Mouse (Mus musculus): Measurements from ENCODE around the gene Klf7. TPM values are rescaled to one million over a fixed set of nuclear protein-coding genes. Genes with fewer than 3 reads are reported as not detected.
A peak's percentile ranks its signal among the peaks of the same experiment; 100 is the strongest.

Klf7 gene
- total RNA-seq, 2 experiments from 2014 or later = 77.8 to 78.3 TPM

DNA sequence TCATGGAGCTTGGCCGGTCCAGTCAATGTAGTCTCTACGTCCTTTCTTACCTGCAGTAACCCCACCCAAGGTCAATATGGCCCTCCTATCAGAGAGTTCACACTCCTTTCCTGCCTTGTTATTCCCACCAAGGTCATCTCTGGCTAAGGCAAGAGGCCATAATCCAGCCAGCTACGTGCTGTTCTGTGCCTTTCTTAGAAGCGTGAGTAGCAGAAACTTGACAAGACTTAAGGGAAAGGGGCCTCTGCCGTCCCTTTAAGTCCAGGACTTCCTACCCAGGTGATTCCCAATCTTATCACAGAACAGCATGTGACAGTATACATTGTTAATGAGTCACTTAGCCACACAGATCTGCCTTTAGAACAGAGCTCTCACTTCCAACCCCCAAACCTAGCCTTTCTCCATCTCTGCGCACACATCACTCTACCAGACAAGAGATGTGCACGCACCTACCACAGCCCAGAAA is 16.9 kb downstream of the Klf7 start:
- no peak for DNase-seq (ENCODE audit: low spot score in 2 of 2)

DNA sequence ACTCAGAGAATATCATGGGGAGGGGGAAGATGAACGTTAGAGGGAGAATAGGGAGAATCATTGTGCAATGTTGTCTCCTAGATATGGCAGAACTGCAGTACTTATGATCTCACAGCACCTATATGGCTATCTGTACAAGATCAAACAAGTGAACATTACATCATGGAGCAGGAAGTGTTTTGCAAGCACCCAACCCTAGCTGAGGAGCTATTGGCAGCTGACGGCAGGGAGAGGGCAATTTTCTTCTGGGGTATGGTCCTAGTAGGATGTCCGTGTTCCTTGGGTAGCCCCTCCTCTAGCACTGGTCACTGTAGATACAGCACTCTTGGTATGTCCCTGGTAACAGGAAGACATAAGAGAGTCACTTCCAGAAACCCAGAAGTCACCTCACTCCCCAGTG is 17.4 kb downstream of the Klf7 start:
- DNase-seq (ENCODE audit: low spot score in 2 of 2) = no peak

DNA sequence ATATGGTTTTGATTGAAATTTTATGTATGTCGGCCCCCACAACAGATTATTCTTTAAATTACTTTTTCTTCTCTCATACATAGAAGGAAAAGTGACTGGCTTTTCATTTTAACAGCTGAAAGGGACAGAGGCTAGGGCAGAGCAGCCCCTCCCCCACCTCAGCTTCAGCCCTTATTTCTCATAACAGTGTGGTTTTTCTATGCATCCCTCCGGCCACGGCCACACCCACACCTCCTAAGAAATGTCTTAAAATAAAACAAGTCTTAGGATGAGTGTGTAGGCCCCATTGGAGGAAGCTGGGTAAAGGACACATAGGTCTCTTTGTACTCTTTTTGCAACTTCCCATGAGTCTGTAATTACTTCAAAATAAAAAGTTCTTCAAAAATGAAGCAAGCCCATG is 20.8 kb downstream of the Klf7 start:
- DNase-seq (ENCODE audit: low spot score in 2 of 2) = no peak

DNA sequence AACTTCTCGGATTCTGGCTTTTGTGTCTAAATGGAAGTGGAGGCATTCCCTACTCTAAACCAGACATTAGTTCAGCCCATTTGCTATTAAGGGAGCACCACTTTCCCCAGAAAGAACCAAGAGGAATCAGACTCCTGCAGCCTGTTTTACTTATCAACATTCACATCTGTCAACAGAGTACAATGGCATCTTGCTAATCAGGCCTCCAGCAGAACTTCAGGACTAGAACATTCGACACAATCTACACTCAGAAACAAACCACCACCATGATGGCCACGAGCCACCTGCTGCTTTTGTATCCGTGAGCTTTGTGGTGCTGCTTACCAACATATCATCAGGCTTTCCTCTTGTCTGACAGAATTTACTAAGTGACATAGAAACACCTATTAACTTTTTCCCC is 23.3 kb downstream of the Klf7 start:
- no peak for DNase-seq (ENCODE audit: low spot score in 2 of 2)

DNA sequence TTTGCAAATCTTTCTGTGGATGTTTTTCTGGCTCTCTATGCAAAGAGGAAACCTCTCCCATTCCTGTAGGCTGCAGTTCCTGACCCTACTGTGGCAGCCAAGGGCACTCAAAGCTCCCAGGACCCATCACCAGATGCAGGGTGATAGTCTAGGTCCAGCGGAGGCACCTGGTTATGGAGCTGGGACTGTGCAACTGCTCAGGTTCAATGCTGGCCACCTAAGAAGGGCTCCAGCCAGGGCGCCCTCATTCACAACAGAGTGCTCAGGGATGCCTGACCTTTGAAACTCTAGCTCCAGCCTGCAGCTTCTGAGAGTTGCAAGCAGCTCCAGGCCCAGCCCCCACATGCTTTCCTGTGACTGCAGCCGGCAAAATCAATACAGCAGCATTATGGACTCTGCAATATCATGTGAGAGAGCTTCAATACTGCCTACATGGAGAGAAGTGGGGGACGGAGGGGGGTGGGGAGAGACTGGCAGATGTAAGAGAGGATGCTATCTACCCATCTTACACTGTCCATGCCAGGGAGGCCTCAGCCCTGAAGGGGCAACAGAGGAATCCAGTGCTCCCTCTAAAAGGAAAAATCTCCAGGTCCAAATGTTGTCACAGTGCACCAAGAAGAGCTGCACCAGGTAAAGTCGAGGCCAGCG is 24.3 kb downstream of the Klf7 start:
- no peak for DNase-seq (ENCODE audit: low spot score in 2 of 2)

DNA sequence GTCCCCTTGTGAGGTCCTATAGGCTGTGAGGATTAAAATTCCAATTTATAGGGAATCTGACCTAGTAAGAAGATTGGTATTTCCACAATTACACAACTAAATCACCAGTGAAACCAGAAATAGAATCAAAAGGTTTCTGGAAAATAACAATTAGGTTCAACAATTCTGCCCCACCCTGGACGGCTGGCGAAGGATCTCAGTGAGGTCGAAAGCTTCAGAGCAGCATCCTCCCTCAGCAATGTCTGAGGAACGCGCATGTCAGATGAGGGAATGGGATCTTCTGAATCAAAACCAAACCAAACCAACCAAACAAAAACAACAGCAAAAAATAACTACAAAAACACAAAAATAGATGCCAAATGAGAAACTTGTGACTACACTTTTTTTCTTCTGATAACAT is 29.1 kb downstream of the Klf7 start:
- DNase-seq (ENCODE audit: low spot score in 2 of 2) = no peak

DNA sequence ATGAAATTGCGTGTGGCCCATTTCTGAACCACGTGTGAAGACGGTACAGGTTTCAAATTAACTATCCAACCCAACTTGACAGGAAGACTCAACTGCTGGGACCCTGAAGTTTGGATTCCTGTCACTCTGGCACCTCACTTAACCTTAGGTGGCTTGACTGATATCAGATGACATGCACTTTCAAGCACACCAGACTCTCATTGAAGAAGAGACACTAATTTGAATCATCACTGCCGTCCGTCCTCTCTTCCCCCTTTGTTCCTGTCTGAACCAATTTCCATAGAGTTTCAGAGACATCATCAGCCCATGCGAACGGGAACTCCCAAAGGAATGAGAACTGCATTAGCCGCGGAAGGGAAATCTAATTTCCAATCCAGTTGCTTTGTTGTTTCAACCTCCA is 30.5 kb downstream of the Klf7 start:
- no peak for DNase-seq (ENCODE audit: low spot score in 2 of 2)

DNA sequence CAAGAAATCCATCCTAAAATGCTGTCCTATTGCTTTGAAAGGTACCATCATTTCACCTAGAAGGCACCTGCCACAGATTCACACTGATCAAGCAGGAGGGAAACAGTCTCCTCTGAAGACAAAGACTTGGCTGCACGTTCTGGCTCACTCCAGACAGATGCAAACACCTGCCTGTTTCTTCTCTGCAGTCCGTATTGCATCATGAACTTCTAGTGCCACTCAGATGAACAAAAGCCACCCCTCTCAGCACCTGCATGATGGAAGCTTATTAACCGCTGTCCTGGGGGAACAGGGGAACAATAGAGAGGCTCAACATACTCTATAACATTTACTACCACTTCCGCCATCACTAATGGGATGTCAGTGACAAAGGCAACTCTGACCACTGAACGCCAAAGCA is 31.5 kb downstream of the Klf7 start:
- no peak for DNase-seq (ENCODE audit: low spot score in 2 of 2)

DNA sequence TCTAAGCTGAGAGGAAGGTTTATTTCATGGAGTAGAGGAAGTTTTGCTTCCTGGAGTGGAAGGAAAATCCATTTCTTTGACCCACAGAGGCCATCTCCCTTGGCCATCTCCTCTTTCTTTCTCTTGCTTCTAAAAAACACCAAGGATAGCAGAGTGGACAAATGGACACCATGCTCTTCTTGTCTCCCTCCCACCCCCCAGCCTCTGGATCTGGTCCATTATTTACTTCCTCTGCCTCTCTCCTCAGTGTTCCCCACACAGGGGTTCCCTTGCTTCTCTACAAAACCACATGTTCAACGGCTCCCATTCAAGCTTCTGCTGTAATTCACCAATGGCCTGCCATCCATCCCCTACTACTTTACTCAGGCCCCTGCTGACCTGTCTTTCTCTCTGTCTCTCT is 32.4 kb downstream of the Klf7 start:
- no peak for DNase-seq (ENCODE audit: low spot score in 2 of 2)

DNA sequence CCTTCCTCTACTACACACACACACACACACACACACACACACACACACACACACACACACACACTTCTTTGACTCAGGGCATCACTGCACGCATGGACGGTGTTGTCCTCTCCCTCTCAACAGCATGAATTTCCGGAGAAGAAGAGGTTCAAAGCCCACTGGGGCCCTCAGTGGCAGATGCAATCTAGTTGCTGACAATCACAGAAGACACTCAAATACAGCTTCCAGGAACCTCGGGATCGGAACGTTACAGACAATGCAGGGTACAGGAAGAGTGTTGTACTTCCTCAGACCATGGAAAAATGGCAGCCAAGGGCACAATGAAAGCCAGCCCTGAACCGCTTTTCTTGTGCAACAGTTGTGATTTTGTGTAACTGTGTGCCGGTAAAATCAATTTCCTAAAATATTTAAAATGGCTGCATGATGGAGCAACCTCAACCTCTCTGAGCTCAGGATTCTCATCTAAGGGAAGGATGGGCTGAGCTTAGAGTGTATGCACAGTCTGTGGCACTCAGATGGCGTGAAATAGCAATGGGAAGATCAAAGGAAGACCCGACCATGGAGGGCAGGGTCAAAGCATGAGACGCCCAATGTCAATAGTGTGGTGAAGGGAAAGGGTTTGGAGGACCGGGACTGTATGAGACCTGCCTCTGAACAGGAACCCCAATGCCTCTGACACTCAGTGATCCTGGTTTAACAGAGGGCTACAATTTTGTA is 33.3 kb downstream of the Klf7 start:
- no peak for DNase-seq (ENCODE audit: low spot score in 2 of 2)

DNA sequence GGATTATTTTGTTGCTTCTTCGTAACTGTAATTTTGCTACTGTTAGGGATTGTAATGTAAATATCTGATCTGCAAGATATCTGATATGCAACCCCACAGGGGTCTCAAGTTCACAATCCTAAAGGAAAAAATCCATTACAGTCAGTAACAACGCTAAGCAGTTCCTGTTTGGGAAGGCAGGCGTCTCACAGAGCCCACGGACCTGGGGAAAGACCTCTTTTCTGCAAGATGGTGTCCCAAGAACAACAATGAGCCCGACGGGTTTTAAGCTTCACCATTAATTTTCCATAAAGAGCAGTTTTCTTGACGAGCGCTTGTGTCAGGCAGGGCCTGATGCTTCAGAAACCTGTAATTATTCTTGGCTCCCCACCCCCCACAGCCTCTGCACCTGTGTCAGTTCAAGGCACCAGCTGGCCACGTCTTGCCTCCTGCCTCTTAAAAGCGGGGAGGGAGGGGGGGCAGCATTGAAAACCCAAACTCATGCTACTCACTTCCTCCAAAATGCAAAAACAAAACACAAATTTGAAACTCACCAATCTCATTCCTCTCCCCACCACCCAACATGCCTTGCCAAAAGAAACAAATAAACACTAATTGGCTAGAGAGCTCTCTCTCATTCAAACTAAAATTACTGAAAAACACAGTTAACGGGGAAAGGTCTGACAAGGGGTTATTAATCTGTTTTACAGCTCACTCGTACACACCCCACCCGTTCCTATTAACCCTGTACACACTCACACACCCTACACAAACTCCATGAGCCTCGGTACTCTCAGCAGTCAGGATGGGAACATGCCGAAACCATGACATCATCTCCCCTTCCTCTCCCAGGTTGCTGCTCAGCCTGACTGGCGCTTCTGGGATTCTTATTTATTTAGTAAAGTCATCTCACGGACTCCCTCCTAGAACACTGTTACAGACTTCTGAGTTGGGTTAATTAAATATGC is 34.2 kb downstream of the Klf7 start:
- DNase-seq (ENCODE audit: low spot score in 2 of 2) = peak in 1 of 2 experiments; percentile 34

DNA sequence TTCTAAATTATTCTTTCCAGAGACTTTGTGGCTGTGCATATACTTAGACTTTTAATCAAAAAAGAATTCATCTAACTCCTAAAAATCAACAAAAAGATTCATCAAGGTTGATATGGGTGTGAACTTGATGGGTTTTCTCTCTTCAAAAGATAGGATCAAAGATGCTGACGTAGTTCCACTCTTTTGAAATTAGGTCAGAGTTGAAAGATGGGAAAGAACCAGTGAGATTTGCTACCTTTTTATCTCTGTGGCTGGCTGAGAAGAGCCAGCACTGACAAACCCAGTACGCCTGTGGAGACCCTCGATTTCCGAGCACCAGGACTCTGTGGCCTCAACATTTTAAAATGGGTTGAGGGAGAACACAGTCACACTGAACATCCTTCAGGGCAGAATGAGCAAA is 36.2 kb downstream of the Klf7 start:
- no peak for DNase-seq (ENCODE audit: low spot score in 2 of 2)

DNA sequence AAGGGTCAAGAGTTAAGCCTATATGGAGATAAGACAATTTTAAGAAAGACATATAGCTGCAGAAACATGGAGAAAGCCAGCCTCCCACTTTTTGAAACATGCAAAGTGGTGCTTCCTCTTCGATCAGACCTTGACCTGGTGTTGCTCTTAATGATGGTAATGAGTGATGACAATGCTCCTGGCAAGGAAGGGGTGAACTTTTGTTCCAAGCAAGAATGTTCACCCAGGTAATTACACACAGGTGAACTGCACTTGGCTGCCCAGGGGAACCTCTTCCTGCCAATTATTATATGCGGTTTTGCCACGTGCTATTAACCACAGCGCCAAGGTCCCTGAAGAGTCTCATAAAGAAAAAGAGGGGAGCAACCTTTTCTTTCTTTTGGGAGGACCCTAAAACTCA is 36.7 kb downstream of the Klf7 start:
- DNase-seq (ENCODE audit: low spot score in 2 of 2) = no peak

DNA sequence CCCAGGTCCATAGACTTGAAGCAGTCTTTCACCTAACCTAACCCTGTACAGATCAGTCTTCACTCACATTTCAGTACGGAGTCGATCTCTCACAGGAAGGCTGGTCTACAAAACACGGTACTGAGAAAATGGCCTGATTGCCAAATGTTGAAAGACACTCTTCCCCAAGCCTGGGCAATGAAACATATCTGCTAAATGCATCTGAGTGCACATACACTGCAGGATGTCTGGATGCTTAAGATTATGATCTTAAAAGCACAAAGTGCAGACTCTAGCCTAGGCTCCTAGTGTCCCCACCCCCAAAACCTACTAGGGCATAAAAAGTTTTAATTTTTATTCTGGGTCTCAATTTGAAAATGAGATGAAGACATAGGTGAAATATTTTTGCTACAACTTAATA is 37.4 kb downstream of the Klf7 start:
- DNase-seq (ENCODE audit: low spot score in 2 of 2) = no peak

DNA sequence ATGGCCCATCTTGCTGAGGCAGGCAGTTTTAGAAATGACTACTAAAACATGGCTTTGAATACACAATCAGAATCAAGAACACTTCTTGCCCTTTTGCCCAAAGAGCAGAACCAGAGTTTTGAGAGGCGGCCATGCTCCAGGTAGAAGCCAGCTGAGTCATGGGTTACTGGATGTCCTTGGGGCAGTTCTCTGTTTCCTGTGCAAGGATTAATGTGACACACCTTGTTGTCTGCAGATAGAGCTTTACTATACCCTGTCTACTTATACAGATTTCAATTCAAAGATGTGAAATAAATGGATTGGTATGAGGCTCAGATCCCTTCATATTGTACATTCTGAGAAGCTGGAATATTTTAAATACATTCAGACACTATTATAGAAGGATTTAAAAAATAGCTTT is 40.3 kb downstream of the Klf7 start:
- DNase-seq (ENCODE audit: low spot score in 2 of 2) = no peak

DNA sequence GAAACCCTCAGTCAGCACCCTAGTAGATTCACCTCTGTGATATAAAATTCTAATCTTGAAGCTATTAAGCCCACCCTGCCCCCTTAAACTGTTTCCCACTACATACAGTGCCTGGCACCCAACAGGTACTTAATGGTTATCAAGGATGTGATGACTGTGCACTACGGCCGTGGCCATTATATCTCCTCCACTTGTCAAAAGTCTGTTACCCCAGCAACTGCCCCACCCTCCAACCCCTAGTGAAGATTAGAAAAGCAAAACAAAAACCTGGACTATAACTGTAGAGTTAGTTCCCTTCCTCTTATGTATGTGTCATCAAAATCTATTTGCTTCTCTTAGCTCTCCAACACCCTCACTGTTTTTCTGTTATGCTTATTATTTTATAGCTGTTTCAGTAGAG is 40.9 kb downstream of the Klf7 start:
- DNase-seq (ENCODE audit: low spot score in 2 of 2) = no peak

DNA sequence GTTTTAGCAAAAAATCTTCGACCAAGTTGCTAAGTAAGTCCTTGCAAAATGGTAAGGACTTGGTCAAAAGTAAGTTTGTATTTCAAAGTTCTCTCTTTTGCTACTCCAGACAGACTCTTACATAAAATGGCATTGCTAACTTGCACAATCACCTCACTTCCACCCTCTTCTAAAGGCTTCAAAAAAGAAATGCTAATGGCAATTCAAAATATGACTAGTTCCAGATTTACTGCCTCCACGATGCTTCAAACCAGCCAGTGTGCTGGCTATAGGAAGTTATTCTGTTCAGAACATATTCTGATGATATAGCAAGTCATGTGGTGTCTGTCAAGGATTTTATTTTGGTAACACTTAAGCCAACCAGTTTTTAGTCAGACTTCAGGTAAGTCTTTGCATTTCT is 41.8 kb downstream of the Klf7 start:
- no peak for DNase-seq (ENCODE audit: low spot score in 2 of 2)

DNA sequence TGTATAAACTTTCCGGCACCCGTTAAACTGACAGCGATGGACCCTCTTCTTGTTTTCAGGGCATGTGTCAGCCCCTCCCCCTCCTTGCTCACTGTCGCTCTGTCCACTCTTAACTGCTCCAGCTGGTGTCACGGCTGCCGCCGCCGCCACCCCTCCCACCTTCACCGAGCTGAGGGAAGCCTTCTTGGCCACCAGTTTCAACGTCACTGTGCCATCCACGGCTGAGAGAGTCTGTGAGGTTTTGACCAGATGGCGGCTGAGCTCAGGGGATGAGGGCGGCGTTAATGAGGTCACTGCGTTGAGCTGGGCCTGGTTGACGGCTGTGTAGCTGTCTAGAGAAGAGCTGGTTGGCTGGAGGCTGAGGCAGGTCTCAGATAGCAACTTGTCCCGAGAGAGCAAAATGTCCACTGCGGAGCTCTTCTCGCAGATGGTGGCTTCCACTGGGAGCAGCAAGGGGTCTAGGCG is 43.3 kb downstream of the Klf7 start:
- no peak for DNase-seq (ENCODE audit: low spot score in 2 of 2)

DNA sequence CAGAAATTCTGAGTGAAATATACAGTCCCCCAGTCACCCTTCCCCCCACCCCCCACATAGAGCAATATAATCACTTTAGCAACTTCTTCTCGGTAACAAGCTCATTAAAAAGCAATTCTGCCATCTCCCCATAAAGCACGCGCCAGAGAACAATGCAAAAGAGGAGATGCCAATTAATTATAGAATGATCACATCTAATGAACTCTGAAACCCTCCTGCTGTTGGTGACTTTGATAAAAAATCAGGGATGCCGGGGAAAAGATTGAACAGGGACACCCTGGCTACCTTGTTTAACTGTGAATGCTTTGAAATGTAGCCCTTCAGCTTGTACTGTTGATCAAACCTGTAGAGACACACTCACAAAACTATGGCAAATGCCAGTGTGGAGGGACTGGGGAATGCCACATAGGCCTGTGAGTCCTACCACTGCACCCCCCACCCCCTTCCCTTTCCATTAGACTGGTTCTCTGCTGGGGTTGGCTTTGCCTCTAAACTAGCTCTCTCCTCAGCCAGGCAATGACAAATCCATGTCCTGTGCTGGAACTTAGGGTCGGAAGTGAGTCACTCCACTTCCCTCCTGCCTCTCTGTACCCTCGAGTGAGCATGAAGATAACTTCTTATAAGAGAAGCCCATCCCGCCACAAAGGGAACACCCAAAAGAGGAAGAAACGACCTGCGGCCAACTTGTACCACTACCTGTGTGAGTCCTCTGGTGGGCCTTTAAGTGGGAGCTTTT is 43.9 kb downstream of the Klf7 start:
- DNase-seq (ENCODE audit: low spot score in 2 of 2) = no peak

DNA sequence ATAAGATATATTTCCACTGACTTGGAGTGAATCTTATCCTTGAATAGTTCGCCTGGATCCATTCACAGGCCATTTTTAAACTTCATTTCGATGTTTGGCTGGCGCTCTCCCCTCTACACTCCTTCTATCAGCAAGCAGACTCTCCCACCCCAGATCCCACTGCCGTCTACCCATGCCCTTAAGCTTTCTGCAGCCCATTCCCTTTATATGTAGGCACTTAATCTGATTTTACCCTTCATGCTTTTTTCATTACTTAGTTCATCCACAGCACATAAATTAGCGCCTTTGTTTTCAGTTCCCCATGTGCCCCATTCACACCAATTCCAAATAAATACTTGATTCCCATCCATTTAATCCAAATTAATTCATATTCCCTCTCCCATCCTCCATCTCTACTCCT is 48.0 kb downstream of the Klf7 start:
- DNase-seq (ENCODE audit: low spot score in 2 of 2) = no peak

DNA sequence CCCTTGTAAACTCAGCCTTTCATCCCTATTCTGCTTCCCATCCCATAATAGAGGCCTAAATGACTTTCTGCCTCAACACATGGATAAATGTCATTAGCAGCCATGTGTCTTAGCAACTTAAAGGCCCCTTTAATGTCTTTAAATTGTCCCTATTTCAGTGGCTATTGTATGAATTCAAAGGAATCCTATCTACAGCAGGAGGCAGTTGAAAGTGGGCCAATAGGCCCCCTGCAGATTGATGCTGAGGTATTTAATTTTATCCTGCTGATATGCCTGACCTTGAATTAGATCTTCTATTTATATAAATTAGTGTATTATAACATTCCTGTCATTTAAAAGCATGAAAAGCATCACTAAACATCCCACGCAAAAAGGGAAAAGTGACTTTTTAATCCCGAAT is 51.1 kb downstream of the Klf7 start:
- no peak for DNase-seq (ENCODE audit: low spot score in 2 of 2)

All from layer of hippocampus, postnatal 10 days (tissue).